Mouse (Mus musculus): Measurements from ENCODE around the gene Dap. TPM values are rescaled to one million over a fixed set of nuclear protein-coding genes. Genes with fewer than 3 reads are reported as not detected.

Dap gene
- polyA plus RNA-seq, 1 experiment from 2014 or later = 41.9 TPM

DNA sequence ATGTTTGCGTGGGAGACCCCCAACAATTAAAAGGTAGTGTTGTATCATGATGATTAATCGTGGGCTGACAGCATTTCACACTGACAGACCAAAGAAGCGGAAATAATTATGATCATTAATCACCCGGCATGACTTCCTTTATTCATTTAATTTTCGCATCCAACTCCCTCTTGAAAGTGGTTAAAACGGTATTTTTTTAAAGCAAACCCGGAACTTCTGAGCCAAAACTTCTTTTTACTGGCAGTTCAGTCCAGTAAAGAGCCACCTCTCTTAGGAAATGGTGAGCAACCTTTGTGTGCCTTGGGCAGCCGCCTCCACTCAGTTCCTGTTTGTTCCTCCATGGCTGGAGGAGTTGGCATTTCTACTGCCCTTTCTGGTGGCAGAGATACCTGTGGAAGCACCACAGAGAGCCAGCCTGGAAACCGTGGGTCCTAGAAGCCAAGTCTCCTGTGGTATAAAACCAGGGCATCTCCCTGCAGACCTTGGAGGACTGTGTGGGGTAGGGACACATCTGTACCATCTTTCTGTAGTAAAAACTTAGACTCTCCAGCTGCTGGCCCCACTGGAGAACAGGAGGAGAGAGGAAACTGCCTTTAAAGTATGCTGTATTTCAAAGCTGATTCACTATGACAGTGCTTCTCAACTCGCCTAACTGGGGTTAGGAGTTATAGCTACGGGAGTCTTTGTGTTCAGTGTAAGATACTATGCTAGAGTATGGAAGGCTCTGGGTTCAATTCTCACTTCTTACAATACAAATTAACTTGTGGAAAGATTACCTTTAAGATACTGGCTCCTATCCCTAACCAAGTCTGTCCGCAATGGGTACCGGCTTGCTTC lies 910 bp downstream of the Dap start:
- peak overlapping the region; percentile 92 for H3K27ac ChIP-seq
- 48% methylated on average over 13 of the region's 13 CpGs for WGBS

GRCm38 (mm10) chr15:31225643-31226325 lies 1.7 kb downstream of the Dap start:
- Histone ChIP-seq H3K4me1 (replicated peaks) (peaks cover 14% of the 10 kb centered on the region), H3K9me3 (no peaks in the 10 kb centered on the region), H3K27me3 (ENCODE audit: insufficient read depth, poor library complexity, severe bottlenecking) (no peaks in the 10 kb centered on the region), H3K4me3 (no peak overlapping the region), H3K27ac (no peak overlapping the region), H3K36me3 (no peaks in the 10 kb centered on the region)
- 89% methylated on average over 4 of the region's 4 CpGs for WGBS
- DNase-seq (ENCODE audit: low spot score) = no peak

More for the DNA sequence above, 910 bp downstream of the Dap start:
- H3K36me3 ChIP-seq = no peaks in the 10 kb centered on the region
- H3K27me3 ChIP-seq (ENCODE audit: insufficient read depth, poor library complexity, severe bottlenecking) = no peaks in the 10 kb centered on the region
- no peaks in the 10 kb centered on the region for H3K9me3 ChIP-seq
- peaks cover 14% of the 10 kb centered on the region for H3K4me1 ChIP-seq (replicated peaks)
- peak overlapping the region; percentile 80 for H3K4me3 ChIP-seq
- peak; percentile 18 for DNase-seq (ENCODE audit: low spot score)

- Histone ChIP-seq H3K4me1 (replicated peaks) (peaks cover 14% of the 10 kb centered on the region), H3K4me3 (no peak overlapping the region), H3K27me3 (ENCODE audit: insufficient read depth, poor library complexity, severe bottlenecking) (no peaks in the 10 kb centered on the region), H3K36me3 (no peaks in the 10 kb centered on the region), H3K27ac (no peak overlapping the region), H3K9me3 (no peaks in the 10 kb centered on the region)
- WGBS = 75% methylated on average over 6 of the region's 6 CpGs
- no peak for DNase-seq (ENCODE audit: low spot score)
Measured at GRCm38 (mm10) chr15:31226464-31226863, 2.4 kb downstream of the Dap start.

GRCm38 (mm10) chr15:31227793-31228192 lies 3.7 kb downstream of the Dap start:
- no peak for DNase-seq (ENCODE audit: low spot score)
- Histone ChIP-seq H3K4me3 (no peak overlapping the region), H3K4me1 (replicated peaks) (peaks cover 14% of the 10 kb centered on the region), H3K9me3 (no peaks in the 10 kb centered on the region), H3K27me3 (ENCODE audit: insufficient read depth, poor library complexity, severe bottlenecking) (no peaks in the 10 kb centered on the region), H3K36me3 (no peaks in the 10 kb centered on the region), H3K27ac (no peak overlapping the region)
- 91% methylated on average over 8 of the region's 8 CpGs for WGBS

DNA sequence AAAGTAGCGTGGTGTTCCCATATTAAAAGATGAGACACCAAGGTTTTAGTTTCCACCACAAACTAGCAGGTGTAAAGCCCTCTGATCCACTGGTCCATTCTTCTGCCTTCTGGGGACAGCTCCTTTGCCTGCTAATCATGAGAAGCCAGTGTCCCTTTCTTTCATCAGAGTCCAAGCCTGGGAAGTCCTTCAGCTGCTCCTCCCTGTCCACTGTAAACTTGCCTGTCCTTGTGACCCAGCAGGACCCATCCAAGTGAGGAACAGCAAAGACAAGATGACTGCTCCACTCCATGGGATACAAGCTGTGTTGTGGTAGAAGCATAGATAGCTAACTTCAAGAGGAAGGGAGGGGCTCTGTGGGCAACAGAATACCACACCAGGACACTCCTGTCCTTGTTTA lies 8.9 kb downstream of the Dap start:
- WGBS = 88% methylated on average over 1 of the region's 1 CpGs

GRCm38 (mm10) chr15:31235794-31236548 lies 11.9 kb downstream of the Dap start:
- Histone ChIP-seq H3K4me3 (no peak overlapping the region), H3K27ac (no peak overlapping the region), H3K9me3 (no peaks in the 10 kb centered on the region), H3K4me1 (replicated peaks) (no peaks in the 10 kb centered on the region), H3K36me3 (peaks cover 6% of the 10 kb centered on the region; the same call in 1 of the 2 replicates), H3K27me3 (ENCODE audit: insufficient read depth, poor library complexity, severe bottlenecking) (no peaks in the 10 kb centered on the region)
- WGBS = 92% methylated on average over 9 of the region's 9 CpGs
- no peak for DNase-seq (ENCODE audit: low spot score)

More for the DNA sequence above, 8.9 kb downstream of the Dap start:
- Histone ChIP-seq H3K9me3 (no peaks in the 10 kb centered on the region), H3K27ac (no peak overlapping the region), H3K36me3 (peaks cover 3% of the 10 kb centered on the region; the same call in 1 of the 2 replicates), H3K4me1 (replicated peaks) (no peaks in the 10 kb centered on the region), H3K4me3 (no peak overlapping the region), H3K27me3 (ENCODE audit: insufficient read depth, poor library complexity, severe bottlenecking) (no peaks in the 10 kb centered on the region)
- no peak for DNase-seq (ENCODE audit: low spot score)

- no peak for DNase-seq (ENCODE audit: low spot score)
- no peaks in the 10 kb centered on the region for H3K9me3 ChIP-seq
- no peak overlapping the region for H3K27ac ChIP-seq
- H3K4me3 ChIP-seq = no peak overlapping the region
- H3K27me3 ChIP-seq (ENCODE audit: insufficient read depth, poor library complexity, severe bottlenecking) = no peaks in the 10 kb centered on the region
- H3K4me1 ChIP-seq (replicated peaks) = no peaks in the 10 kb centered on the region
- peaks cover 6% of the 10 kb centered on the region; the same call in 1 of the 2 replicates for H3K36me3 ChIP-seq
- 91% methylated on average over 9 of the region's 9 CpGs for WGBS
Measured at GRCm38 (mm10) chr15:31236549-31236907, 12.4 kb downstream of the Dap start.

DNA sequence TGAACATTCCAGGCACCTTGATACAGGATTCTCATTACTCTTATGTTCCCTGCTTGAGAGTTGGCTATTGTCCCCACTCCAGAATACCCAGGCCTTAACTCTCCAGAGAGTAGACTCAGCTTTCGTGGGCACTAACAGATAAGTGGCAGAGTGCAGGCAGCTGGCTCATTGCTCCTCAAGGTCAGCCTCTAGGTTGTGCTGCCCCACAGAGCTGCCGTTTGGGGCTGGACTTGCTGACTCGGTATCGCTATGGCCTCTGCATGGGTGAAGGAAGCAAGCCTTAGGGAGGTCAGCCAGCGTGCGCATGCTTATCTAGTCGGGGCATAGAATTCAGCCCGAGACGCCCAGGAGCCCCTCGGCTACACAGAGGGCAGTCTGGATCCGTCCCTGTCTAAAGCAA lies 13.3 kb downstream of the Dap start:
- Histone ChIP-seq H3K36me3 (peaks cover 13% of the 10 kb centered on the region), H3K4me1 (replicated peaks) (no peaks in the 10 kb centered on the region), H3K27me3 (ENCODE audit: insufficient read depth, poor library complexity, severe bottlenecking) (no peaks in the 10 kb centered on the region), H3K4me3 (no peak overlapping the region), H3K27ac (no peak overlapping the region), H3K9me3 (no peaks in the 10 kb centered on the region; the same call in 1 of the 2 replicates)
- WGBS = 86% methylated on average over 11 of the region's 11 CpGs
- DNase-seq (ENCODE audit: low spot score) = no peak

DNA sequence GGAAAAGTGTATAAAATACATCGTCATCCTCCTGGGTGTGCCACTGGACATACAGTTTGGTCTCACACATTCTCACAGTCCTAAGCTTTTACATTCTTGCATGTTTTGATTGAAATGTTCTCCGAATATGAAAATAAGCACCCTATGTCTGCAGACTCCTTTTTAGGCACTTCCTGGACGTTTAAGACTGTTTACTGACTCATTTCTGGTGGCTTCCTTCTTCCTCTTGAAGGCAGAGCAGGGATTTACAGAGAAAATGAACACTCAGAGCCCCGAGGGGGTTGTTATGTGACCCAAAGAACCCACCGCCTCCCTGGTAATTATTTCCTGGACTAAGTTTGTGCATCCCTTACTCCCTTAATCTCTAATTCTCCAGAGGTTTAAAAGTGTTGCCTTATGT lies 13.8 kb downstream of the Dap start:
- Histone ChIP-seq H3K4me3 (no peak overlapping the region), H3K27me3 (ENCODE audit: insufficient read depth, poor library complexity, severe bottlenecking) (no peaks in the 10 kb centered on the region), H3K9me3 (no peaks in the 10 kb centered on the region; the same call in 1 of the 2 replicates), H3K27ac (no peak overlapping the region), H3K36me3 (peaks cover 13% of the 10 kb centered on the region), H3K4me1 (replicated peaks) (no peaks in the 10 kb centered on the region)
- WGBS = 80% methylated on average over 5 of the region's 5 CpGs
- DNase-seq (ENCODE audit: low spot score) = no peak

DNA sequence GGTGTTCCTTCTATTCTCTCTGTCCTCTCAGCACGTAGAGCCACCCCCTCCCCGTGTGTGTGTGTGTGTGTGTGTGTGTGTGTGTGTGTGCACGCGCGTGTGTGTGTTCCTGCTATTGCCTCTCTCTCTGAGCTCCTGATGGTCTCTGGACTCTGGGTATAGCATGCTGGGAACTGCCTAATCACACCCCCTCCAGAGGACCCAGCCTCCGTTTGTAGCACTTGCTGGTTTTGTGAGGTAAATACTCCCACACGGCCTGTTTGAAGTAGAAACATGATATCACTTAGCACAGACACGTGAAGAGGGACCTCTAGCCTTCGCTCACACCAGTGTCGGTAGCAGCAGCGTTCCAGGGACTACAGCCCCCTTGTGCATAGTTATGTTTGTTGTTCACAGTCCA lies 14.5 kb downstream of the Dap start:
- no peaks in the 10 kb centered on the region for H3K4me1 ChIP-seq (replicated peaks)
- no peaks in the 10 kb centered on the region for H3K27me3 ChIP-seq (ENCODE audit: insufficient read depth, poor library complexity, severe bottlenecking)
- H3K4me3 ChIP-seq = no peak overlapping the region
- no peak for DNase-seq (ENCODE audit: low spot score)
- WGBS = 76% methylated on average over 11 of the region's 11 CpGs
- H3K27ac ChIP-seq = no peak overlapping the region
- peaks cover 10% of the 10 kb centered on the region for H3K36me3 ChIP-seq
- H3K9me3 ChIP-seq = no peaks in the 10 kb centered on the region; the same call in 1 of the 2 replicates

GRCm38 (mm10) chr15:31239713-31240112 lies 15.6 kb downstream of the Dap start:
- no peaks in the 10 kb centered on the region; the same call in 1 of the 2 replicates for H3K9me3 ChIP-seq
- WGBS = 92% methylated on average over 13 of the region's 13 CpGs
- no peak overlapping the region for H3K27ac ChIP-seq
- H3K27me3 ChIP-seq (ENCODE audit: insufficient read depth, poor library complexity, severe bottlenecking) = no peaks in the 10 kb centered on the region
- peaks cover 10% of the 10 kb centered on the region for H3K36me3 ChIP-seq
- DNase-seq (ENCODE audit: low spot score) = no peak
- no peaks in the 10 kb centered on the region for H3K4me1 ChIP-seq (replicated peaks)
- no peak overlapping the region for H3K4me3 ChIP-seq

DNA sequence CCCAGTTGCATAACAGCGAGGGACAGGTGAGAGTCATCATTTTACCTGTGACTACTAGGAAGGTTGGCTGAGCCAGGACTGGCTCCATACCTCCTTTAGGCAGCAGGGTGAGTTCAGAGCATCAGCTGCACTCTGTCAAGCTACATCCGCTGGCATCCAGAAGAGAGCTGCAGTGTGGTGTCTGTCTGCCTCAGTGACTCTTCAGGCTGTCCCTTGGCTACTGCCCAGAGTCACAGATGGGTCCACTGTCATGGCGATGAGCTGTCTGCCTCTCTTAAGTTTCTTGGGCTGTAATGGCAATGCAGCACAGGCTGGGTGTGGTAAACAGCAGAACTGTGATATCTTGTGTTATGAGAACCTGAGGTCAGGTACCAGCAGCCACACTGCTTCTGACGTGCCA lies 16.1 kb downstream of the Dap start:
- Histone ChIP-seq H3K27ac (no peak overlapping the region), H3K4me1 (replicated peaks) (no peaks in the 10 kb centered on the region), H3K9me3 (no peaks in the 10 kb centered on the region; the same call in 1 of the 2 replicates), H3K27me3 (ENCODE audit: insufficient read depth, poor library complexity, severe bottlenecking) (no peaks in the 10 kb centered on the region), H3K4me3 (no peak overlapping the region), H3K36me3 (peaks cover 10% of the 10 kb centered on the region)
- 93% methylated on average over 4 of the region's 4 CpGs for WGBS
- no peak for DNase-seq (ENCODE audit: low spot score)
